Mouse (Mus musculus) kidney, embryonic 14.5 days (tissue): ENCODE measurements around the gene Zfp446. TPM values are rescaled to one million over a fixed set of nuclear protein-coding genes. Genes with fewer than 3 reads are reported as not detected.

Experiments
- ATAC-seq: fragments of 200-750 bp; cut with Nextera tagmentation; 2 replicates; pipeline ENCODE4 v1.8.0; 2017; ENCODE audit warnings: moderate number of reproducible peaks, mild to moderate bottlenecking, moderate TSS enrichment, moderate library complexity; ENCODE audit not compliant: low FRiP score, low TSS enrichment
- H3K27ac ChIP-seq: fragments of 300-500 bp; sonication (generic); 2 replicates; pipeline ENCODE4 v1.5.1; 2014; ENCODE audit warnings: low read depth, mild to moderate bottlenecking, low read length, moderate library complexity, mixed read lengths
- H3K27me3 ChIP-seq: fragments of 300-500 bp; sonication (generic); 2 replicates; pipeline ENCODE4 v1.6.1; 2014; ENCODE audit warnings: mild to moderate bottlenecking, low read length; ENCODE audit not compliant: control insufficient read depth, insufficient read depth
- H3K36me3 ChIP-seq: fragments of 300-500 bp; sonication (generic); 2 replicates; pipeline ENCODE4 v1.6.1; 2014; ENCODE audit warnings: low read length, mixed read lengths; ENCODE audit not compliant: control insufficient read depth, insufficient read depth
- H3K4me1 ChIP-seq: fragments of 300-500 bp; sonication (generic); 2 replicates; pipeline ENCODE4 v1.6.1; 2014; ENCODE audit warnings: low read length, mixed read lengths; ENCODE audit not compliant: control insufficient read depth, insufficient read depth
- H3K4me2 ChIP-seq: fragments of 300-500 bp; sonication (generic); replicated peaks from 2 replicates; pipeline ENCODE4 v1.6.1; 2014; ENCODE audit warnings: low read depth, mild to moderate bottlenecking, low read length
- H3K4me3 ChIP-seq: fragments of 300-500 bp; sonication (generic); 2 replicates; pipeline ENCODE4 v1.5.1; 2014; ENCODE audit warnings: mild to moderate bottlenecking, low read length
- H3K9ac ChIP-seq: fragments of 300-500 bp; sonication (generic); 2 replicates; pipeline ENCODE4 v1.6.1; 2014; ENCODE audit warnings: low read depth, mild to moderate bottlenecking, low read length, moderate library complexity
- H3K9me3 ChIP-seq: fragments of 300-500 bp; sonication (generic); 2 replicates; pipeline ENCODE4 v1.6.1; 2016; ENCODE audit warnings: low read length; ENCODE audit not compliant: control insufficient read depth
- whole genome bisulfite sequencing: fragments of 180-500 bp; shearing (Covaris S2); extraction: QIAGEN DNeasy Blood & Tissue Kit; methylation state at CpG from one replicate; pipeline ENCODE4 v1.1.7; 2014; 5-methylcytosine and 5-hydroxymethylcytosine counted together
- polyA plus RNA-seq: library from polyadenylated mRNA; unstranded; fragments of >200 nt; fragmentation: Nextera tagmentation; extraction: Ambion mirVana; gene quantifications from 2 replicates; pipeline ENCODE4 v1.2.1, GENCODE M21; 2014

Gene Zfp446
- polyA plus RNA-seq, 1 experiment from 2014 or later = 10.7 TPM

DNA sequence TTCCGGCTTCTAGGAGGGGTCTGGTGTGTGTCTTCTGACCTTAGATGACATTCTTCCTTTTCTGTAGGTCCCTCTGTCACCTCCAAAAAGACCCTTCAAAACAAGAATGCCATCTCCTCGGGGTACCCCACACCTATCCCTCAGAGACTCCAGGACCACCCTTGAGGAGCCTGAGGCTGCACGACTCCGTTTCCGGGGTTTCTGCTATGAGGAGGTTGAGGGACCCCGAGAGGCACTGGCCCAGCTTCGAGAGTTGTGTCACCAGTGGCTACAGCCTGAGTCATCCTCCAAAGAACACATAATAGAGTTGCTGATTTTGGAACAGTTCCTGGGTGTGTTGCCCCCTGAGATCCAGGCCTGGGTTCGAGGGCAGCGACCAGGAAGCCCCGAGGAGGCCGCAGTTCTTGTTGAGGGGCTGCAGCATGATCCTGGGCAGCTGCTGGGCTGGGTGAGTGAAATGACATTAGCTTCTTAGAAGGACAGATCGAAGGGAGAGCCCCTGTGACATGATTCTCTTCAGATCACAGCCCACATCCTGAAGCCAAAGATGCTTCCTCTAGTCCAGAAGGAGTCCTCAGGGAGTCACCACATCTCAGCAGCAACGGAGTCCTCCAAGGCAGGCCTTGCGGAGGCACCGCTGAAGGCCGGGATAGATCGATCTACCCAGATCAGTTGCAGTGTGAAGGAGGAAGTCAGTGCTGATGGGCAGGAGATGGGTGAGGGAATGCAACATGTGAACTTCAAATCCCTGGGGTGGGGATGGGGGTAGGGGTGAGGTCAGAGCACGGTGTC is 1.5 kb downstream of the Zfp446 start:
- peak overlapping the region; percentile 68; the same call in 1 of the 2 replicates for H3K9ac ChIP-seq
- 76% methylated on average over 18 of the region's 18 CpGs for WGBS
- H3K27me3 ChIP-seq = no peaks in the 10 kb centered on the region
- ATAC-seq = no peak
- H3K4me3 ChIP-seq = peak overlapping the region; percentile 65
- no peaks in the 10 kb centered on the region for H3K9me3 ChIP-seq
- 0 out of 2 replicates have a peak, but pooled peaks cover 6% of the 10 kb centered on the region for H3K4me1 ChIP-seq
- H3K36me3 ChIP-seq = no peaks in the 10 kb centered on the region; the same call in 1 of the 2 replicates
- no peak overlapping the region; the same call in 1 of the 2 replicates for H3K27ac ChIP-seq
- H3K4me2 ChIP-seq = peak overlapping the region; percentile 81

- Histone ChIP-seq H3K4me1 (0 out of 2 replicates have a peak, but pooled peaks cover 6% of the 10 kb centered on the region), H3K9ac (no peak overlapping the region), H3K4me2 (no peak overlapping the region), H3K9me3 (no peaks in the 10 kb centered on the region), H3K27ac (no peak overlapping the region), H3K27me3 (no peaks in the 10 kb centered on the region), H3K36me3 (no peaks in the 10 kb centered on the region; the same call in 1 of the 2 replicates), H3K4me3 (no peak overlapping the region)
- ATAC-seq = no peak
- WGBS = 45% methylated on average over 6 of the region's 6 CpGs
Measured at GRCm38 (mm10) chr7:12979776-12980175, 2.1 kb downstream of the Zfp446 start.

GRCm38 (mm10) chr7:12980291-12980690 is 2.6 kb downstream of the Zfp446 start:
- H3K36me3 ChIP-seq = no peaks in the 10 kb centered on the region; the same call in 1 of the 2 replicates
- H3K9me3 ChIP-seq = no peaks in the 10 kb centered on the region
- H3K27ac ChIP-seq = no peak overlapping the region
- H3K4me1 ChIP-seq = 0 out of 2 replicates have a peak, but pooled peaks cover 6% of the 10 kb centered on the region
- H3K4me2 ChIP-seq = no peak overlapping the region
- 86% methylated on average over 7 of the region's 7 CpGs for WGBS
- ATAC-seq = no peak
- no peak overlapping the region for H3K9ac ChIP-seq
- no peak overlapping the region for H3K4me3 ChIP-seq
- no peaks in the 10 kb centered on the region for H3K27me3 ChIP-seq

DNA sequence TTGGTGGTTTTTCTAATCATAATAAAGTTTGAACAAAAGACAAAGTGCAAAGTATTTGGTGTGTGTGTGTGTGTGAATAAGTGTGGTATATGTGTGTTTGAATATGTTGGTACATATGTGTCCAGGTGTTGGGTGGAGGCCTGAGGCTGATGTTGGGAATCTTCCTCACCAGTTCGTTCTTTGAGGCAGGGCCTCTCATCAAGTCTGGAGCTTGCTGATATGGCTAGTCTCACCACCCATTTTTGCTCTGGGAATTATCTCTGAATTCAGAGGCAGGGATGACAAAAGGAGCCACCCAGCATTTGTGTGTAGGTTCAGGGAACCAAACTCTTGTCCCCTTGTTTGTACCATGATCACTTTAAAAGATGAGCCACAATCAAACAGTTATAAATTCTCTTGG is 8.1 kb downstream of the Zfp446 start:
- ATAC-seq = no peak
- H3K4me3 ChIP-seq = no peak overlapping the region
- no peaks in the 10 kb centered on the region; the same call in 1 of the 2 replicates for H3K36me3 ChIP-seq
- H3K27ac ChIP-seq = no peak overlapping the region
- H3K27me3 ChIP-seq = no peaks in the 10 kb centered on the region
- no peak overlapping the region for H3K9ac ChIP-seq
- no peaks in the 10 kb centered on the region for H3K4me1 ChIP-seq
- no peaks in the 10 kb centered on the region for H3K9me3 ChIP-seq
- no peak overlapping the region for H3K4me2 ChIP-seq
- WGBS = 89% methylated on average over 1 of the region's 1 CpGs

- Histone ChIP-seq H3K9ac (no peak overlapping the region), H3K9me3 (no peaks in the 10 kb centered on the region), H3K4me2 (no peak overlapping the region), H3K27ac (no peak overlapping the region), H3K27me3 (no peaks in the 10 kb centered on the region), H3K36me3 (no peaks in the 10 kb centered on the region; the same call in 1 of the 2 replicates), H3K4me1 (no peaks in the 10 kb centered on the region), H3K4me3 (no peak overlapping the region)
- ATAC-seq = no peak
- 94% methylated on average over 8 of the region's 8 CpGs for WGBS
Measured at GRCm38 (mm10) chr7:12986906-12987305, 9.3 kb downstream of the Zfp446 start.

GRCm38 (mm10) chr7:12987409-12988189 is 10.0 kb downstream of the Zfp446 start:
- Histone ChIP-seq H3K27me3 (no peaks in the 10 kb centered on the region), H3K9me3 (no peaks in the 10 kb centered on the region), H3K4me2 (no peak overlapping the region), H3K27ac (no peak overlapping the region), H3K36me3 (no peaks in the 10 kb centered on the region), H3K4me1 (no peaks in the 10 kb centered on the region), H3K9ac (no peak overlapping the region), H3K4me3 (no peak overlapping the region)
- WGBS = 84% methylated on average over 8 of the region's 8 CpGs
- ATAC-seq = no peak

DNA sequence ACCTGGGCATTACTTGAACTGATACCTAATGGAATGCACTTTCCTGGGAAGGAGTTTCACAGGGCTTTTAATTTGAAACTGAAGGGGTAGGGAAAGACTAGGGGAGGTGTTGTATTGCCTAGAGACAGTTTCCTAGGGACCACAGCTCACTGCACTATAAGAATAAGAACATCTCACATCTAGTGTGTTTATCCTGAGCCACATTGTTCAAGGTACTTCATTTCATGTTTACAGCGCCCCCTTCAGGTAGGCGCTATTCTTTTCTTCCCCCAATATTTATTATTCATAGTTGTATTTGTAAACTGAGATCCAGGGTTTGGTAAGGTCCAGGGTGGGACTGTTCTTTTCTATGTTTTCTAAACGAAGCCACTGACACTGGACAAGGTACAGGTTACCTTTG is 14.6 kb downstream of the Zfp446 start:
- no peaks in the 10 kb centered on the region for H3K27me3 ChIP-seq
- no peak for ATAC-seq
- WGBS = 10% methylated on average over 3 of the region's 3 CpGs

DNA sequence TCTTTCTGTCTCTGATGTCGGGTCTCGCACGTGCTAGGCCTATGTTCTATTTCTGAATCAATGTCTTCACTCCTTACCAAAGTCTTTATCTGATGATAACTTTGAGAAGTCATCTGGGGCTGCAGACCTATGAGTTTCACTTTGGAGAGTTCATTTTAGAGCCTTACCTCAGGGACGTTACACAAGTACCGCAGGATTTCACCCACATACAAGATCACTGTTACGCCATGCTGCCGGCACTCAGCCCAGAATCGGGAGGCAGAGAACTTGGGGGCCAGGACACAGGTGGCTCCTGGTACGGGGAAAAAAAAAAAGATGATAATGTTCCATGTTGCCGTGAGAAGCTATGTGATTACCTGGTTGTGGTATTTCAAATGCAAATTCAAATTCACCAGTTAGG is 15.5 kb downstream of the Zfp446 start:
- no peaks in the 10 kb centered on the region for H3K9me3 ChIP-seq
- H3K4me2 ChIP-seq = no peak overlapping the region
- H3K36me3 ChIP-seq = no peaks in the 10 kb centered on the region
- no peaks in the 10 kb centered on the region for H3K4me1 ChIP-seq
- ATAC-seq = no peak
- 85% methylated on average over 10 of the region's 10 CpGs for WGBS
- no peaks in the 10 kb centered on the region for H3K27me3 ChIP-seq
- no peak overlapping the region for H3K27ac ChIP-seq
- H3K4me3 ChIP-seq = no peak overlapping the region
- H3K9ac ChIP-seq = no peak overlapping the region

More for the DNA sequence above, 14.6 kb downstream of the Zfp446 start:
- H3K4me3 ChIP-seq = no peak overlapping the region
- H3K36me3 ChIP-seq = no peaks in the 10 kb centered on the region
- no peaks in the 10 kb centered on the region for H3K9me3 ChIP-seq
- H3K4me1 ChIP-seq = no peaks in the 10 kb centered on the region
- no peak overlapping the region for H3K27ac ChIP-seq
- no peak overlapping the region for H3K4me2 ChIP-seq
- H3K9ac ChIP-seq = no peak overlapping the region

- no peak overlapping the region for H3K4me3 ChIP-seq
- no peaks in the 10 kb centered on the region for H3K27me3 ChIP-seq
- no peaks in the 10 kb centered on the region for H3K4me1 ChIP-seq
- no peak overlapping the region for H3K9ac ChIP-seq
- no peak overlapping the region for H3K27ac ChIP-seq
- H3K36me3 ChIP-seq = no peaks in the 10 kb centered on the region
- no peak overlapping the region for H3K4me2 ChIP-seq
- no peak for ATAC-seq
- H3K9me3 ChIP-seq = no peaks in the 10 kb centered on the region
Measured at GRCm38 (mm10) chr7:12995862-12996261, 18.2 kb downstream of the Zfp446 start.
